ENCODE assay signal across 11 mouse cellular contexts in the genomic region with DNA sequence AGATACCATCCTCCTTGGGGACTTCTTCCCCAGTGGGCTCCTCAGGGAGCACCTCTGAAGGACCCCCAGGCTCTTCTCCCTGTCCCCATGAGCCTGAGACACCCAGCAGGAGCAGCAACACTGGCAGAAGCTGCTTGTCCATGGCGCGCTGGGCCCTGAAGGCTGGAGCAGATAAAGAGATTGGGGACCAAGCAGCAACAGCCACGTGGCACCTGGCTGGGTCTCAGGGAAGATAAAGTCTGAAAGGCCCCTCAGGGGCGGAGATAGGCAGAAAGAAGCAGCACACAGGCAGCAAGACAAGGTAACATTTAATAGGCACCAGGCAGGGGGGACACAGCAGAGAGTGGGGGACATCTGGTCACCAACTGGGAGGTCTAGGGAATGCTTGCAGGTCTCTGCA. TPM values are rescaled to one million over a fixed set of nuclear protein-coding genes. Genes with fewer than 3 reads are reported as not detected.
DNase-seq lines count a peak whose midpoint lies in the region; ATAC-seq and TF ChIP-seq lines count a peak whose summit lies in the region.
"Had no signal": no experiment of that assay in that cellular context is flagged by ENCODE, and none has a peak within 500 bp of the region (broad histone marks: within the 10 kb centered on the region; RNA-seq: fewer than 3 reads in every experiment).

A gene (minus strand): TSS at position 196 of the 400 bp plus-strand sequence.

- peaks cover 18% of the 10 kb centered on the region for H3K4me1 ChIP-seq in neural tube, embryonic 12.5 days
- peaks cover 27% of the 10 kb centered on the region for H3K4me1 ChIP-seq in hindbrain, embryonic 12.5 days
- peaks cover 28 to 36% of the 10 kb centered on the region in 2 experiments for H3K4me1 ChIP-seq in liver, embryonic 14.5 days (replicated peaks; ENCODE audit: control insufficient read depth in 2 of 2, insufficient read depth in 2 of 2, low read length in 1 of 2)
- H3K4me1 ChIP-seq in kidney, adult 2 months (ENCODE audit: control insufficient read depth, insufficient read depth, low read length), result 0 out of 2 replicates have a peak, but pooled peaks cover 7% of the 10 kb centered on the region

- WGBS in neural tube, embryonic 12.5 days, result 81% methylated on average over 4 of the region's 4 CpGs
- 77% methylated on average over 4 of the region's 4 CpGs for WGBS in hindbrain, embryonic 12.5 days
- WGBS in liver, embryonic 14.5 days (ENCODE audit: insufficient replicate concordance), result 19% methylated on average over 4 of the region's 4 CpGs
- 81% methylated on average over 4 of the region's 4 CpGs for WGBS in kidney, adult 2 months

- 0 out of 2 replicates have a peak within 1 kb of the TSS, but pooled peaks have one; percentile 95 for H3K4me2 ChIP-seq in neural tube, embryonic 12.5 days (replicated peaks)
- 0 out of 2 replicates have a peak within 1 kb of the TSS, but pooled peaks have one; percentile 95 for H3K4me2 ChIP-seq in hindbrain, embryonic 12.5 days (replicated peaks)
- H3K4me2 ChIP-seq in liver, embryonic 14.5 days (ENCODE audit: low read depth), result peak within 1 kb of the TSS; percentile 74

- no peak within 1 kb of the TSS for H3K9ac ChIP-seq in neural tube, embryonic 12.5 days
- H3K9ac ChIP-seq in hindbrain, embryonic 12.5 days, result no peak within 1 kb of the TSS
- peak within 1 kb of the TSS; percentile 78 for H3K9ac ChIP-seq in liver, embryonic 14.5 days (replicated peaks)

- no peak within 1 kb of the TSS for H3K27ac ChIP-seq in neural tube, embryonic 12.5 days
- H3K27ac ChIP-seq in hindbrain, embryonic 12.5 days, result no peak within 1 kb of the TSS
- peak within 1 kb of the TSS; percentile 44 for H3K27ac ChIP-seq in liver, embryonic 14.5 days
- no peak within 1 kb of the TSS for H3K27ac ChIP-seq in kidney, adult 2 months (ENCODE audit: insufficient read depth, low read depth, low read length)

- ATAC-seq in neural tube, embryonic 12.5 days (ENCODE audit: low FRiP score, low read depth), result no peak
- no peak for ATAC-seq in hindbrain, embryonic 12.5 days (ENCODE audit: low FRiP score)
- peak; percentile 79 for ATAC-seq in liver, embryonic 14.5 days (ENCODE audit: insufficient read depth)
- ATAC-seq: forebrain, embryonic 14.5 days had no signal

- peaks cover 41% of the 10 kb centered on the region for H3K36me3 ChIP-seq in neural tube, embryonic 12.5 days
- H3K36me3 ChIP-seq in hindbrain, embryonic 12.5 days, result peaks cover 44% of the 10 kb centered on the region
- H3K36me3 ChIP-seq in liver, embryonic 14.5 days (replicated peaks; ENCODE audit: control insufficient read depth, insufficient read depth, low read depth), result peaks cover 19% of the 10 kb centered on the region; the same call in 1 of the 2 replicates
- H3K36me3 ChIP-seq in kidney, adult 2 months (ENCODE audit: control insufficient read depth, insufficient read depth, low read length), result no peaks in the 10 kb centered on the region

- TF ChIP-seq EP300 in liver, embryonic 14.5 days (IDR thresholded peaks at IDR 0.05; ENCODE audit: low read depth), result peak; percentile 78

- no peak for TF ChIP-seq CTCF in liver, embryonic 14.5 days (IDR thresholded peaks at IDR 0.05; ENCODE audit: low read depth)
- no peak for TF ChIP-seq CTCF in kidney, adult 2 months (conservative IDR thresholded peaks at IDR 0.05; ENCODE audit: insufficient read depth, insufficient read length, low read depth, low read length)

- H3K4me3 ChIP-seq in neural tube, embryonic 12.5 days, result no peak within 1 kb of the TSS
- H3K4me3 ChIP-seq in hindbrain, embryonic 12.5 days, result no peak within 1 kb of the TSS
- peak within 1 kb of the TSS; percentile 52 to 71 for H3K4me3 ChIP-seq in liver, embryonic 14.5 days (ENCODE audit: insufficient read depth in 1 of 2, low read depth in 2 of 2, low read length in 2 of 2)
- no peak within 1 kb of the TSS for H3K4me3 ChIP-seq in kidney, adult 2 months (ENCODE audit: insufficient read depth, low read depth, low read length)

- no peak for TF ChIP-seq POLR2A in kidney, adult 2 months (IDR thresholded peaks at IDR 0.05; ENCODE audit: low read depth, low read length)

- peaks cover 52% of the 10 kb centered on the region for H3K27me3 ChIP-seq in neural tube, embryonic 12.5 days (replicated peaks)
- peaks cover 53% of the 10 kb centered on the region for H3K27me3 ChIP-seq in hindbrain, embryonic 12.5 days
- peaks cover 22% of the 10 kb centered on the region for H3K27me3 ChIP-seq in liver, embryonic 14.5 days (ENCODE audit: control insufficient read depth, insufficient read depth, low read length)
- H3K27me3 ChIP-seq in kidney, adult 2 months (replicated peaks; ENCODE audit: control insufficient read depth, insufficient read depth, low read length), result no peaks in the 10 kb centered on the region

- DNase-seq in neural tube, embryonic 10.5 days (ENCODE audit: extremely low spot score, low spot score), result no peak
- peak; percentile 56 to 74 (median 72) for DNase-seq in liver, embryonic 14.5 days (ENCODE audit: low read depth in 3 of 3, low spot score in 3 of 3)
- DNase-seq in gastrocnemius, adult 8-10 months (ENCODE audit: low spot score in 2 of 2), result no peak
- DNase-seq in right cerebral cortex, adult 18-20 months, result no peak
- no peak for DNase-seq in kidney, adult 2 months
- DNase-seq: gastrocnemius, postnatal 36 days; lung, postnatal 10 days; thymus, postnatal 4 days had no signal

- no peaks in the 10 kb centered on the region for H3K9me3 ChIP-seq in neural tube, embryonic 12.5 days
- peaks cover 4% of the 10 kb centered on the region; the same call in 1 of the 2 replicates for H3K9me3 ChIP-seq in hindbrain, embryonic 12.5 days (replicated peaks)
- no peaks in the 10 kb centered on the region for H3K9me3 ChIP-seq in liver, embryonic 14.5 days (ENCODE audit: control insufficient read depth, low read length)

RNA-seq across cellular contexts. Expression of the gene that starts here (rescaled TPM):
- polyA plus RNA-seq in neural tube, embryonic 12.5 days (2016; fragmentation: Nextera tagmentation; extraction: Ambion mirVana), result 0.15 and 0.60 TPM in 2 replicates
- 0.23 and 0.32 TPM in 2 replicates for polyA plus RNA-seq in hindbrain, embryonic 12.5 days (2016; fragmentation: Nextera tagmentation; extraction: Ambion mirVana)
- 22.0 and 25.9 TPM in 2 replicates for polyA plus RNA-seq in liver, embryonic 14.5 days (2012; rRNA removed)
- polyA plus RNA-seq in liver, embryonic 14.5 days (2014; fragmentation: Nextera tagmentation; extraction: Ambion mirVana), result 86.6 and 89.7 TPM in 2 replicates
- total RNA-seq in gastrocnemius, adult 8-10 months (2022), result not detected
- 0.20 and 0.37 TPM in 2 replicates for polyA plus RNA-seq in kidney, adult 2 months (2012; rRNA removed)
- total RNA-seq: gastrocnemius, postnatal 36 days had no signal
- polyA plus RNA-seq: forebrain, embryonic 14.5 days had no signal

Comparison
In these comparisons a context has a peak if more than half of its experiments do, and no peak if none do; other contexts are left out.
1. RNA of the gene that starts here (polyA plus RNA-seq): 22.0 to 89.7 TPM in liver, embryonic 14.5 days; 0.15 to 0.60 TPM in neural tube, embryonic 12.5 days, 0.23 to 0.32 TPM in hindbrain, embryonic 12.5 days and 0.20 to 0.37 TPM in kidney, adult 2 months; every median in the first group is over 10 times any median in the second.
2. H3K4me3 ChIP-seq: peak in liver, embryonic 14.5 days (2 of 2); none in neural tube, embryonic 12.5 days (single experiment), hindbrain, embryonic 12.5 days (single experiment) and kidney, adult 2 months (single experiment).
3. DNase-seq: peak in liver, embryonic 14.5 days (3 of 3); none in neural tube, embryonic 10.5 days (single experiment), gastrocnemius, adult 8-10 months (0 of 2), right cerebral cortex, adult 18-20 months (single experiment) and kidney, adult 2 months (single experiment).
4. Peak in every context shown above with its lines, with median percentiles within 50 percentile points of each other: H3K4me2 ChIP-seq.